Mouse (Mus musculus): Measurements from ENCODE around the gene Mgarp.
"Not testable (repeated sequence)": the region's sequence is repeated elsewhere in the genome, so short reads cannot be mapped to it uniquely, and the experiment has no call there.

The Mgarp gene

DNA sequence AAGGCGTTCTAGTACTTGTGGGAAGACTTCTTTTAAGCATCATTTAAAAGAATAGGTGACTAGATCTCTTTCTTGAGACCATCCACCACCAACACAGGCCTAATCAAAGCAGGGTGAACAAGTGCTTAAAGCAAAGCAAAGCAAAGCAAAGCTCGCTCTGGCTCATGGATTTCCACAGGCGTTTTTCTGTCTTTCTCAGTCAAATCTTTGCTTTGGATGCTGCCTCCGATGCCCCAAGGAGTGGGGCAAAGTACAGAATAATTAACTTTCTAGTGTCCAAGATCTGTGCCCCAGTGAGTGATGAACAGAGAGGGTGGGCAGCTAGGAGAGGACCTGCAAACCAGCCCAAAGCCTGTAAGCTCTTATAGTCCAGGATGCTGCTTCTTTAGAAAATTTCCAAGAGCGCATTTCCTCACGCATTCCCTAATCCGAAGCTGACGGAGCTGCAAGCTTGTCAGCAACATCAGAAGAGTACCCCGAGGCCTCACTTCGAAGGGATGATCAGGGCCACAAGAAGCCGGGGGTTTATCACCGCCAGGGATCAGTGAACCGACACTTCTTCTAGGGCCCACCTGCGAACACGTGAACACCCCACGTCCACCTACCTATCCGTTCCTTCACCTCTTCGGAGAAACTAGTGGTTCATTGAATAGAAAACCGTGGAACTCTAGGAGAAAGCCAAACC lies 935 bp downstream of the Mgarp start:
- DNase-seq = no peak

DNA sequence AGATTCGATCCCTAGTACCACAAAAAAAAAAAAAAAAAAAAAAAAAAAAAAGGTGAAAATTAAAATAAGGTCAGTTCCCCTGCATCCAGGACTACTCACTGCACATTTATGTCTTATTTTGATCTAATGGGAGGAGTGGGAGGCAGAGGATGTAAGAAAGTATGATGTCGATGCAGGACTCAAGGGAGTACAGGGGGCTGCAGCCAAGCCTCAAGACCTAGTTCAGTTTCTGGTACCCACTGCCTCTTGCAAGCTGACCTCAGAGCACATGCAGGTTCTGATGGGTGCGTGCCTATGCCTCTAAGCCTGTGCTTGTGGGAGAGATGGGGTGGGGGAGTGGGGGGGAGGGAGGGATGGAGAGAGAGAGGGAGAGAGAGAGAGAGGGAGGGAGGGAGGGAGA lies 1.7 kb downstream of the Mgarp start:
- no peak for DNase-seq

DNA sequence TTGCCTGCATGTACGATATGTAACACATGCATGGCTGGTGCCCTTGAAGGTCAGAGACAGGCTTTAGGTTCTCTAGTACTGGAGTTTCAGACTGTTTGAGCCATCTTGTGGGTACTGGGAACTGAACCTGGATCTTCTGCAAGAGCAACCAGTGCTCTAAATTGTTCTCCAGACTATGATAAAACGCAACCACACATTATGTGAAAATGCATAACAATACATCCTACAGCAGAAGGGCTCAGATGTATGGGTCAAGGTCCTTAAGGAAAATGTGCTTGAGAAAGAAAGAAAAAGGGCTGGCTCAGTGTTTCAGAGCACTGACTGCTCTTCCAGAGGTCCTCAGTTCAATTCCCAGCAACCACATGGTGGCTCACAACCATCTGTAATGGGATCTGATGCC lies 2.9 kb downstream of the Mgarp start:
- no peak for DNase-seq

DNA sequence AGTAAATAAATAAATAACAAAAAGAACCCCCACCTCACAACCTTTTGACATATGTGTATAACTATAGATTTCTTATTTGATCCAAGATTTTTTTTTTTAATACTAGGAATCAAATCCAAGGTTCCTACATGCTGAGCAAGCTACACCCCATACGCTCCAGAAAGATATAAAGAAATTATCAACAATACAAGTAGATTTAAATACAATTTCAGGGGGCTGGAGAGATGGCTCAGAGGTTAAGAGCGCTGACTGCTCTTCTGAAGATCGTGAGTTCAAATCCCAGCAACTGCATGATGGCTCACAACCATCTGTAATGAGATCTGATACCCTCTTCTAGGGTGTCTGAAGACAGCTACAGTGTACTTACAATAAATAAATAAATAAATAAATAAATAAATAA lies 3.5 kb downstream of the Mgarp start:
- not testable (repeated sequence) for DNase-seq

DNA sequence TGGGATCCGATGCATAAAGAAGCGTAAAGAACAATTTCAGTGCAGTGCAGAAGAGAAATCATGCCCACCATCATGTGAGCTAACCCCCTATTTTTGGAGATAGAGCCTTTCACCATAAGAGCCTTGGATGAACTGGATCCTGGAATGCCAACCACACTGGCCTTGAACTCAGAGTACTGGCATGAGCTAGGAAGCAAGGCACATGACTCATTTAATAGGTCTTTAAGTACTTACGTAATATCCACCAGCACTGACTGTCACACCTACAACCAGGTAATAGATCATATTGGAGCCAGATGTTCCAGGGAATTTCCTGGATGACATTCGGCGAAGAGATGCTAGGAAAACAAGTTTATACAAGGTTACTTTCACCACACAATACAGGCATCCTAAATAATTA lies 4.9 kb downstream of the Mgarp start:
- no peak for DNase-seq

DNA sequence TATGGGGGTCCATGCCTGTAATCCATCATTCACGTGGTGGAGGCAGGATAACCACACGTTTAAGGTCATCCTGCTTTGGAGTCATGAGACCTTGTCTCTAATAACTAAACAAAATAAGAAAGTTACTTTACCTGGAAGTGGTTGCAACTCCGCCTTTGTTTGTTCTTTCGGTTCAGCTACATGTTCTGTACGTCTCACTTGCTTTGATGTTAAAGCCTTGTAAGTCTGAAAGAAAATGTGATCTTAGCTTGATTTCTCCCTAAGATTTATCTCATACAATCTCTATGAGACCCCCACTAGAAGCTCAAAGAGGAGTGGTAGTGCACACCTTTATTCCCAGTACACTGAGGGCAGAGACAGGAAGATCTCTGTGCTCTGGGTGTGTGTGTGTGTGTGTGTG lies 5.4 kb downstream of the Mgarp start:
- DNase-seq = no peak

- no peak for DNase-seq
Observed at GRCm38 (mm10) chr3:51388904-51389303, 7.6 kb downstream of the Mgarp start.

- peak; percentile 55 for DNase-seq
Observed at GRCm38 (mm10) chr3:51387868-51388381, 8.6 kb downstream of the Mgarp start.

GRCm38 (mm10) chr3:51387134-51387451 lies 9.4 kb downstream of the Mgarp start:
- no peak for DNase-seq

DNA sequence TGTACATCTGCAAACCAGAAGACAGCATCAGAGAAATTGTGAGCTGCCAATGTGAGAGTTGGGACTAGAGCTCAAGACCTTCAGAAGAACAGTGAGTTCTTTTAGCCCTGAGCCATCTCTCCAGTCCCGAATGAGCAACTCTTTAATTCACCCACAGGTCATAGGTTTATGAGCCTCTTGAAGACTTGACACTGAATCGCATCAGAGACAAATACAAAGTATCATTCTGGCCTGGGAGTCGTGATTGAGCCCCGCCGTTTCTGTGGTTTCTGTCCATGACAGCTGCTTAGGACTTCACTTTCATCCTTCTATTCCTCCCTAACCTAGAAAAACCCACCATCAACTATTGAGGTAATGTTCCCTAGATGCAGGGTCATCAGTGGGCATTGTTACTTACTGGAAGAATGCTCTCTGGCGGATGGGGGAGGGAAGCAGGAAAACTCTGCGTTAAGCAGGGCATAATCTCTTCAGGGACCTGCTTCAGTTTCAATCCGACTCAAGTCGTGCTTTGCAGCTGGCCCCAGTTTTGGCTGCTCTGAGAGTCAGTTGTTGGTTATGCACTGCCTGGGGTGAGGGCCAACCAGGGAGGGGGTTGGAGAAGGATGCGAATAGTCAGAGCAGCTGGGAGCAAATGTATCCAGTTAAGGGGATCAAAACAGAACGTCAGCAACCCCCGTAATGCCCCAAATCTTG lies 10.0 kb downstream of the Mgarp start:
- DNase-seq = peak; percentile 47

- DNase-seq = no peak
Observed at GRCm38 (mm10) chr3:51383409-51383808, 13.1 kb downstream of the Mgarp start.

GRCm38 (mm10) chr3:51380660-51381014 lies 15.9 kb downstream of the Mgarp start:
- DNase-seq = no peak

- DNase-seq = peak; percentile 56
Observed at GRCm38 (mm10) chr3:51379786-51380659, 16.5 kb downstream of the Mgarp start.

GRCm38 (mm10) chr3:51378665-51378946 lies 17.9 kb downstream of the Mgarp start:
- DNase-seq = no peak

DNA sequence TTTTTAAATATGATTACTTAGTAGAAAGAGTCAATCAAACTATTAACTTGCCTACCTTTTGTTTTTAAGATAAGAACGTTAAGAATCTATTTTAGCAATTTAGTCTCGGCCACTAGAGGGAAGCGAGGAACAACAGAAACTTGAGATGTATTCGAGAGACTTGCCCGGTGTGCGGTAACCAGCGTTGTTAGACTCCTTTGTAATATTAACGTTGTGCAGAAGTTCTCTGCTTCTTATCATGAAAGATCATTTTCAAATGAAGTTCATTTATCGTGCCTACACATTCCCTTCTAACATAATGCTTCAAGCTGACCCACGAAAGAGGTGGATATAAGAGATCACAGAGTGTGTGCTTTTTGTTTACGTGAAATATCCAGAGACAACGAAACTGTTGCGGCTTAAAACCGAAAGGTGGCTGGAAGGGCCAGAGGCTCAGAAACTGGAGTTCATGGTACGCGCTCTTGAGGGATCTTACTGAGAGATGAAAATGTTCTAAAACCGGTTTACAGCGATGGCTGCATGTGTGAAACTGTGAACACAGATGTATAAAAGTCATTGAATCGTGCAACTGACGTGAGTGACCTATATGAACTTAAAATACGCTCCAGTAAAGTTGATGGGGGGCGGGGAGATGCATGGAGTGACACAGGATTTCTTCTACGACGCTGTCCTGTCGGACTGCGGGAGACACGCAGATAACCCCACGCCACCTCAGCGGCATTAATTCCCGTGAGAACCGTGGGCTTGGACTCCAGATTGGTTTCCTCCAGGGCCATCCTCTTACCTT lies 18.5 kb downstream of the Mgarp start:
- DNase-seq = peak; percentile 54

DNA sequence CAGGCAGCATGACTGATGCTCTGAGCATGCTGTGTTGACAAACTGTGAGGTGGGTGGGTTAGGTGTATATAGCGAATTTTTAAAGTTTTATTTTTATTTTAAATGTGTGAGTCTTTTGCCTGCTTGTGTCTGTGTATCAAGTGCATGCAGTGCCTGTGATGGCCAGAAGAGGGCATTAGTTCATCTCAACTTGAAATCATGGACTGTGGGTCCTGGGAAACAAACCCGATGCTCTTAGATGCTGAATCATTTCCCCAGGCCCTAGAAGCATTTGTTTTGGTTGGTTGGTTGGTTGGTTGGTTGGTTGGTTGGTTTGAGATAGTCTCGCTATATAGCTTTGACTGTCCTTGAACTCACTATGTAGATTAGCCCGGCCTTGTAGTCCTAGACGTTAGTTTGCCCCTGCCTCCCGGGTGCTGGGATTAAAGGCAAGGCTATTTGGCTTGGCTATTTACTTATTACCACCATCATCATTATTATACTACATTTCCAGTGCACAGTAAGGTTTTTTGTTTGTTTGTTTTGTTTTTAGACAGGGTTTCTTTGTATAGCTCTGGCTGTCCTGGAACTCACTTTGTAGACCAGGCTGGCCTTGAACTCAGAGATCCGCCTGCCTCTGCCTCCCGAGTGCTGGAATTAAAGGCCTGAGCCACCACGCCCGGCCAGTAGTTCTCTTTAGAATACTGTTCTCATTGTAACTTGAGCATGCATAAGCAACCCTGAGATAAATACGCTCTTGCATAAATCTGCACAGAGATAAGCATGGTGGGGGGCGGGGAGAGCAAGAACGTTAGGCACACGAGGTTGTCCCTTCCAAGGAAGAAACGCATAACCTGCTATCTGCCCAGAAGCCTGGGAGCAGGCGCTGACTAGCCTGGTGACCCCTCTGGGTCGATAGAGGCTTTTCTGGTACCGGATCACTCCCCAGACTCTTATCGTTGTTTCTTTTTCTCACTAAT lies 21.0 kb downstream of the Mgarp start:
- peak; percentile 80 for DNase-seq

- DNase-seq = no peak
Observed at GRCm38 (mm10) chr3:51373544-51373943, 23.0 kb downstream of the Mgarp start.

DNA sequence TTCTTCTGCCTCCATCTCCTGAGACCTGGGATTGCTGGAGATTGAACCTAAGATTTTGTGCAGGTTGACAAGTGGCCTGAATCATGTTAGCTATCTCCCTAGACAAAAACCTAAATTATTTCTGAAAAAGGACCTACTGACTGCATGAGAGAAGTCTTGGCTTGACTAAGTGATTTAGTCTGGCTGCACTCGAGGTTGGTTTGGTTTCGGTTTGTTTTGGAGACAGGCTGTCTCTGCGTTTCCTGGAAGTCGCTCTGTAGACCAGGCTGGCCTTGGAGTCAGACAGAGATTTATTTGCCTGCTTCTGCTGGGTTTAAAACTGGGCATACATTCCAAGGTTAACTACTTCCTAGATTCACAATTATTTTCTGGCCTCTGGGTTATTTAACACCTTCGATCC lies 23.7 kb downstream of the Mgarp start:
- no peak for DNase-seq

- no peak for DNase-seq
Observed at GRCm38 (mm10) chr3:51371826-51372225, 24.7 kb downstream of the Mgarp start.

DNA sequence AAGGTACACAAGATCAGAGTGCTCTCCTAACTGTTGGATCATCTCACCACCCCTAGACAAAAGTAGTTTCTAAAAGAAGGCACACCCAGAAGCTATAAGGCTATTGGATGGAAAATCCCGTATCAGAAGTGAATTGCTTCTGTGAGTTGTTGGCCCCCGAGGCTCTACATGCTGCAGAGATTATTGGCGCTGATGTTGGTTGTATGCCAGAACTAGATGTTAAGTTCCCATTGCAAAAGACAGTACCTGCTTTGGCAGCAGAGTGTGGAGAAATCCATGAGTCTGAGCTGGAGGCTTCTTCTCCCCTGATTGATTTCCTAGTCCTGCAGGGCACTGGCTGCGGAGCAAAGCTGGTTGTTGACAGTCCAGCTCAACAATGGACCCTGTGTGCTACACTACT lies 28.5 kb downstream of the Mgarp start:
- no peak for DNase-seq

DNA sequence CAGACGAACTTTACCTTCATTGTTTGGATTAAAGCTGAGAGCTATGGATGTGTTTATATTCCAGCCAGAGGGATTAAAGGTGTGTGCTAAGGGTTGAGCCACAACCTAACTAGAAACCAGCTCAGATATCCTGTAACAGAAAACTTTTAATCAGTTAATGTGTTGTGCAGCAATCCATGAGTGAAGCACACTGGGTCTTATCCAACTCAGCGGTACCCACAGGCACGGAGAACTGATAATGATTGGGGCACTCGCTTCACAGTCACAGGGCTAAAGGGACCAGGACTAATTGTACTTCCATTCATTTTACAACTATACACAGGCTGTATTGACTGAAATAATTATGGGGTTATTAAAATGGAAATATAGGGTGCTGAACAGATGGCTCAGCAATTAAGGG lies 29.6 kb downstream of the Mgarp start:
- no peak for DNase-seq

DNA sequence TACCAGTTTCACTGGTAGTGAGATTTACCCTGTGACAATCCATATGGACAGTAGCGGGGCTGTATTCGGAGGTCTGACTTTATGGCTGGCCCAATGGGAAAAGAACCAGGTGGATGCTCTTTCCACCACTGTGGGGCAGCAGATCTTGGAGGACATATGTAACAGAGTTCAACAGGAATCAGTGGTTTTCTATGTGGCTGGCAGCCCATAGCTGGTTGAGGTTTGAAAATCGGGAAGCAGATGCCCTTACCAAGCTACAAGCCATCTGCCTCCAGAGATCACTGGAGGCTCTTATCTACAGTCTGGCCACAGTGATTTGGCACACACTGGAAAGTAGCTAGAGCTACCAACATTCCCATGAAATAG lies 31.0 kb downstream of the Mgarp start:
- DNase-seq = no peak

Data from kidney, postnatal 10 days (tissue).